Mouse (Mus musculus) cerebellum, postnatal 14 days (tissue): ENCODE data around the gene Lrrc56.

Experiments used
- DNase-seq, 2 experiments: peaks; one replicate each; pipeline ENCODE4 v3.0.0; 2021; ENCODE audit warnings: mixed read lengths in 2 of 2

Lrrc56 gene

GRCm38 (mm10) chr7:141193948-141194347 is at the start of gene Lrrc56, which contains the start of gene Hras:
Gene Lrrc56 (plus strand): TSS chr7:141194157.
Gene Hras (minus strand): TSS chr7:141194005.
- peak; percentile 99 for DNase-seq

GRCm38 (mm10) chr7:141144650-141145049 is 49.3 kb upstream of the Lrrc56 start:
- DNase-seq: peak in 1 of 2 experiments; percentile 32

- DNase-seq: peak in 1 of 2 experiments; percentile 49
Observed at GRCm38 (mm10) chr7:141145403-141145802, 48.6 kb upstream of the Lrrc56 start.

- DNase-seq: peak in 1 of 2 experiments; percentile 14
Observed at GRCm38 (mm10) chr7:141146043-141146595, 47.8 kb upstream of the Lrrc56 start.

- peak; percentile 61 to 65 for DNase-seq
Observed at GRCm38 (mm10) chr7:141147044-141147443, 46.9 kb upstream of the Lrrc56 start.

GRCm38 (mm10) chr7:141148639-141149038 is 45.3 kb upstream of the Lrrc56 start:
- DNase-seq: no peak

- no peak for DNase-seq
Observed at GRCm38 (mm10) chr7:141155362-141155761, 38.6 kb upstream of the Lrrc56 start.

GRCm38 (mm10) chr7:141164397-141164796 is 29.6 kb upstream of the Lrrc56 start:
- no peak for DNase-seq

GRCm38 (mm10) chr7:141164850-141165249 is 29.1 kb upstream of the Lrrc56 start:
- DNase-seq: no peak

GRCm38 (mm10) chr7:141167901-141168517 is 25.9 kb upstream of the Lrrc56 start:
- peak in 1 of 2 experiments; percentile 30 for DNase-seq

- DNase-seq: peak in 1 of 2 experiments; percentile 15
Observed at GRCm38 (mm10) chr7:141168518-141168953, 25.4 kb upstream of the Lrrc56 start.

GRCm38 (mm10) chr7:141169300-141169699 is 24.7 kb upstream of the Lrrc56 start:
- no peak for DNase-seq

- no peak for DNase-seq
Observed at GRCm38 (mm10) chr7:141169866-141170265, 24.1 kb upstream of the Lrrc56 start.

- DNase-seq: peak; percentile 95
Observed at GRCm38 (mm10) chr7:141172116-141173006, 21.6 kb upstream of the Lrrc56 start, which contains the start of gene Rnh1. Gene Rnh1 (minus strand): TSS chr7:141172857.

- DNase-seq: no peak
Observed at GRCm38 (mm10) chr7:141173323-141173850, 20.6 kb upstream of the Lrrc56 start.

GRCm38 (mm10) chr7:141175068-141175467 is 18.9 kb upstream of the Lrrc56 start:
- no peak for DNase-seq

GRCm38 (mm10) chr7:141176173-141176572 is 17.8 kb upstream of the Lrrc56 start:
- peak; percentile 94 for DNase-seq

- DNase-seq: no peak
Observed at GRCm38 (mm10) chr7:141188194-141188593, 5.8 kb upstream of the Lrrc56 start.

GRCm38 (mm10) chr7:141188733-141189132 is 5.2 kb upstream of the Lrrc56 start:
- DNase-seq: no peak

GRCm38 (mm10) chr7:141190220-141190619 is 3.7 kb upstream of the Lrrc56 start:
- no peak for DNase-seq

GRCm38 (mm10) chr7:141191036-141191435 is 2.9 kb upstream of the Lrrc56 start:
- no peak for DNase-seq

- DNase-seq: peak; percentile 26 to 40
Observed at GRCm38 (mm10) chr7:141191796-141192685, 1.9 kb upstream of the Lrrc56 start.
